9 mouse cellular contexts compared by ENCODE assay signal in genomic region chr2:168423551-168423950, GRCm38 (mm10).
DNase-seq lines count a peak whose midpoint lies in the region; ATAC-seq and TF ChIP-seq lines count a peak whose summit lies in the region.
"Had no signal": no experiment of that assay in that cellular context is flagged by ENCODE, and none has a peak within 500 bp of the region (broad histone marks: within the 10 kb centered on the region; RNA-seq: fewer than 3 reads in every experiment).

No protein-coding gene starts in this region.

- TF ChIP-seq POLR2A in testis, adult 2 months (IDR thresholded peaks at IDR 0.05; ENCODE audit: control insufficient read depth, low read depth, low read length): no peak

- H3K27ac ChIP-seq in kidney, postnatal 0 days: no peak overlapping the region; the same call in 1 of the 2 replicates
- H3K27ac ChIP-seq in testis, adult 2 months (ENCODE audit: control insufficient read depth, insufficient read depth, low read depth, low read length): no peak overlapping the region
- no peak overlapping the region for H3K27ac ChIP-seq in hindbrain, embryonic 15.5 days (replicated peaks)
- H3K27ac ChIP-seq: lung, embryonic 15.5 days had no signal

- H3K36me3 ChIP-seq in kidney, postnatal 0 days (ENCODE audit: insufficient read depth, low read length): no peaks in the 10 kb centered on the region
- no peaks in the 10 kb centered on the region for H3K36me3 ChIP-seq in testis, adult 2 months (ENCODE audit: control insufficient read depth, insufficient read depth, low read length)
- no peaks in the 10 kb centered on the region for H3K36me3 ChIP-seq in hindbrain, embryonic 15.5 days
- H3K36me3 ChIP-seq: lung, embryonic 15.5 days had no signal

- DNase-seq in kidney, postnatal 0 days (ENCODE audit: low spot score): peak; percentile 56
- no peak for DNase-seq in kidney, adult 11 months
- no peak for DNase-seq in testis, postnatal 14 days (ENCODE audit: low spot score)
- DNase-seq in frontal cortex, postnatal 14 days (ENCODE audit: low spot score in 2 of 2): no peak
- DNase-seq in adrenal gland, adult 8-10 months: no peak
- DNase-seq: thymus, adult 18-20 months had no signal

- peak; percentile 59 for TF ChIP-seq CTCF in kidney, postnatal 0 days (IDR thresholded peaks at IDR 0.05; ENCODE audit: low read depth)
- peak; percentile 5; the same call in 1 of the 2 replicates for TF ChIP-seq CTCF in testis, adult 2 months (IDR thresholded peaks at IDR 0.05; ENCODE audit: control insufficient read depth, insufficient read depth, insufficient replicate concordance, low read depth, low read length)

- H3K4me3 ChIP-seq in kidney, postnatal 0 days (replicated peaks; ENCODE audit: low read depth, low read length): no peak overlapping the region
- H3K4me3 ChIP-seq in testis, adult 2 months (ENCODE audit: control insufficient read depth, low read depth, low read length): no peak overlapping the region
- H3K4me3 ChIP-seq in hindbrain, embryonic 15.5 days: no peak overlapping the region
- H3K4me3 ChIP-seq: lung, embryonic 15.5 days had no signal

- ATAC-seq in kidney, postnatal 0 days (replicated peaks; ENCODE audit: low FRiP score, low read depth): no peak
- peak; percentile 38; the same call in 1 of the 2 replicates for ATAC-seq in hindbrain, embryonic 15.5 days (ENCODE audit: low FRiP score, low read depth)

- H3K9ac ChIP-seq in kidney, postnatal 0 days (ENCODE audit: low read depth, low read length): no peak overlapping the region
- H3K9ac ChIP-seq in hindbrain, embryonic 15.5 days: no peak overlapping the region
- H3K9ac ChIP-seq: lung, embryonic 15.5 days had no signal

- H3K27me3 ChIP-seq in kidney, postnatal 0 days (ENCODE audit: insufficient read depth, low read length): no peaks in the 10 kb centered on the region
- H3K27me3 ChIP-seq in testis, adult 2 months (ENCODE audit: control insufficient read depth, insufficient read depth, low read length): no peaks in the 10 kb centered on the region
- no peaks in the 10 kb centered on the region for H3K27me3 ChIP-seq in hindbrain, embryonic 15.5 days
- H3K27me3 ChIP-seq: lung, embryonic 15.5 days had no signal

- no peak overlapping the region for H3K4me2 ChIP-seq in kidney, postnatal 0 days (ENCODE audit: low read length)
- H3K4me2 ChIP-seq in hindbrain, embryonic 15.5 days: no peak overlapping the region
- H3K4me2 ChIP-seq: lung, embryonic 15.5 days had no signal

- no peaks in the 10 kb centered on the region for H3K9me3 ChIP-seq in kidney, postnatal 0 days (replicated peaks; ENCODE audit: low read length)
- H3K9me3 ChIP-seq in hindbrain, embryonic 15.5 days: no peaks in the 10 kb centered on the region
- H3K9me3 ChIP-seq: lung, embryonic 15.5 days had no signal

- H3K4me1 ChIP-seq in kidney, postnatal 0 days (replicated peaks; ENCODE audit: insufficient read depth, low read length): no peaks in the 10 kb centered on the region; the same call in 1 of the 2 replicates
- H3K4me1 ChIP-seq in testis, adult 2 months (ENCODE audit: control insufficient read depth, insufficient read depth, low read length): peaks cover 3% of the 10 kb centered on the region
- H3K4me1 ChIP-seq in hindbrain, embryonic 15.5 days (replicated peaks): peaks cover 11% of the 10 kb centered on the region
- H3K4me1 ChIP-seq: lung, embryonic 15.5 days had no signal

- 61% methylated on average over 6 of the region's 6 CpGs for WGBS in kidney, postnatal 0 days
- 57% methylated on average over 6 of the region's 6 CpGs for WGBS in hindbrain, embryonic 15.5 days
